Mouse (Mus musculus) stomach, embryonic 15.5 days (tissue): ENCODE measurements around the gene Gbx1. TPM values are rescaled to one million over a fixed set of nuclear protein-coding genes. Genes with fewer than 3 reads are reported as not detected.
A peak's percentile ranks its signal among the peaks of the same experiment; 100 is the strongest.

Source experiments
- ATAC-seq: fragments of 200-750 bp; cut with Nextera tagmentation; 2 replicates; pipeline ENCODE4 v1.8.0; 2017; ENCODE audit warnings: low read depth, moderate number of reproducible peaks, moderate TSS enrichment; ENCODE audit not compliant: insufficient read depth, low FRiP score
- H3K27ac ChIP-seq: fragments of 300-500 bp; sonication (generic); 2 replicates; pipeline ENCODE4 v1.5.1; 2015; ENCODE audit warnings: mild to moderate bottlenecking, inconsistent platforms
- H3K27me3 ChIP-seq: fragments of 300-500 bp; sonication (generic); replicated peaks from 2 replicates; pipeline ENCODE4 v1.6.1; 2015; ENCODE audit warnings: inconsistent platforms
- H3K36me3 ChIP-seq: fragments of 300-500 bp; sonication (generic); 2 replicates; pipeline ENCODE4 v1.6.1; 2015; ENCODE audit warnings: inconsistent platforms
- H3K4me1 ChIP-seq: fragments of 300-500 bp; sonication (generic); 2 replicates; pipeline ENCODE4 v1.6.1; 2015; ENCODE audit warnings: inconsistent platforms
- H3K4me2 ChIP-seq: fragments of 300-500 bp; sonication (generic); 2 replicates; pipeline ENCODE4 v1.6.1; 2015; ENCODE audit warnings: mild to moderate bottlenecking, inconsistent platforms
- H3K4me3 ChIP-seq: fragments of 300-500 bp; sonication (generic); replicated peaks from 2 replicates; pipeline ENCODE4 v1.5.1; 2015; ENCODE audit warnings: inconsistent platforms
- H3K9ac ChIP-seq: fragments of 300-500 bp; sonication (generic); 2 replicates; pipeline ENCODE4 v1.6.1; 2015; ENCODE audit warnings: inconsistent platforms
- H3K9me3 ChIP-seq: fragments of 300-500 bp; sonication (generic); 2 replicates; pipeline ENCODE4 v1.6.1; 2016; ENCODE audit warnings: inconsistent platforms
- WGBS: fragments of 180-500 bp; shearing (Covaris S2); methylation state at CpG from one replicate; pipeline ENCODE4 v1.1.7; 2015; 5-methylcytosine and 5-hydroxymethylcytosine counted together
- polyA plus RNA-seq: library from polyadenylated mRNA; unstranded; fragments of >200 nt; fragmentation: Nextera tagmentation; extraction: Ambion mirVana; gene quantifications from 2 replicates; pipeline ENCODE4 v1.2.1, GENCODE M21; 2015

The Gbx1 gene
- polyA plus RNA-seq, 1 experiment from 2014 or later = 0.04 TPM

DNA sequence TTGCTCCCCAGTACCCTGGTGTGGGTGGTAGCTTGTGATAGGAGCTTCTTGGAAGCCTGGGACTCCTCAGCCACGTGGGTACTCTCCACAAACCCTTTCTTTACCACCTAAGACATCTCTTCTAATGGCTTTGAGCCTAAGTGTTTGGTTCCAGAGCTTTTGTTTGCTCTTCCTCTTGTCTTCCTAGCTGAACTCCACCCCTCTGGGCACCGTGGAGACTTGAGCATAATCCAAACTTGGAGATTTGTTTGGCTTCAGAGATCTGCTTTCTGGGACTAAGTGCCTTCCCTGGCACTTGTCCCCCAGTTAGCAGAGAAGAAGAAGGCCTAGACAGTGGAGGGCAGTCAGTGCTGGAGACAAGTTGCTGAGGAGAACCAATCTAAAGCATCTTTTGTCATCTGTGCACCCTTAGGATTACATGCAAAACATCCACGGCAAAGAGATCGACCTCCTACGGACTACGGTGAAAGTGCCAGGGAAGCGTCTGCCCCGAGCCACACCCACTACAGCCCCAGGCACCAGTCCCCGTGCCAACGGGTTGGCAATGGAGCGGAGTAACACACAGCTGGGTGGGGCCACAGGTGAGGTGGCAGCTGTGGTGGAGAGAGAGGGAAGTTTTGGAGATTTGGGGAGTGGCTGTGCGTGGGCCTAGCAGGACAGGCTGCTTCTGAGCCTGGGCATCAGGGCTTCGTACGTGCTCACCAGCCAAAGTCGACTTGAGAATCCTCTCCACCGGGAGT is 34.3 kb downstream of the Gbx1 start:
- Histone ChIP-seq H3K4me2 (no peak overlapping the region), H3K36me3 (peaks cover 57% of the 10 kb centered on the region), H3K9ac (no peak overlapping the region), H3K4me1 (no peaks in the 10 kb centered on the region), H3K4me3 (no peak overlapping the region), H3K27ac (no peak overlapping the region), H3K9me3 (no peaks in the 10 kb centered on the region), H3K27me3 (no peaks in the 10 kb centered on the region)
- WGBS = 84% methylated on average over 16 of the region's 16 CpGs
- no peak for ATAC-seq

DNA sequence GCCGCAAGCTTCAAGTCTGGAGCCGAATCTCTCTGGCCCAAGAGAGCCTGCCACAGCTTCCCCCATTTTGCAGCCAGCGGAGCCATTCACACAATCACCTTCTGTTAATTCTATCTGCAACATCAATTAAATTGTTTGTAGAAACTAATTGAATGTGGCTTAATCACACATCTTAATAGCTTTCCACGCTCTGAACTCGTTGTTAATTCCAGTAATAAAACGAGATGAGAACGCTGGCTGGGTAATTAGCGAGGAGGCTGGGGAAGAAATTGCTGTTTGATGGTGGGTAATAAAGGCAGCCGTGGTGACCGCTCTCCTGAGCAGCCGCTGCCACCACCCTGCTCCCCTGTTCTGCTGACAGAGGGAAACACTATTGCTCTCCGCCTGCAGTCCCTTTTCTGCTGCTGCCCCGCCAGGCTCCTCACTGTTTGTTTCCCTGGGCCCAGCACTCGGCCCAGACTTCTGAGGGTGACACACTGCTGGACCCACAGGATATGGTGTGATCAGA is 36.5 kb downstream of the Gbx1 start:
- H3K4me1 ChIP-seq = 0 out of 2 replicates have a peak, but pooled peaks cover 2% of the 10 kb centered on the region
- no peak overlapping the region for H3K4me2 ChIP-seq
- H3K27me3 ChIP-seq = no peaks in the 10 kb centered on the region
- H3K9ac ChIP-seq = no peak overlapping the region
- H3K4me3 ChIP-seq = no peak overlapping the region
- WGBS = 74% methylated on average over 14 of the region's 14 CpGs
- no peaks in the 10 kb centered on the region for H3K9me3 ChIP-seq
- H3K36me3 ChIP-seq = peaks cover 57% of the 10 kb centered on the region
- no peak for ATAC-seq
- H3K27ac ChIP-seq = no peak overlapping the region

- Histone ChIP-seq H3K9me3 (no peaks in the 10 kb centered on the region), H3K4me3 (no peak overlapping the region), H3K36me3 (peaks cover 55% of the 10 kb centered on the region), H3K9ac (no peak overlapping the region), H3K4me1 (peaks cover 14% of the 10 kb centered on the region; the same call in 1 of the 2 replicates), H3K27me3 (no peaks in the 10 kb centered on the region), H3K4me2 (no peak overlapping the region), H3K27ac (no peak overlapping the region)
- 95% methylated on average over 5 of the region's 5 CpGs for WGBS
- no peak for ATAC-seq
Observed at GRCm38 (mm10) chr5:24486738-24487137, 40.3 kb downstream of the Gbx1 start.

- H3K4me2 ChIP-seq = no peak overlapping the region
- H3K4me3 ChIP-seq = no peak overlapping the region
- no peaks in the 10 kb centered on the region for H3K27me3 ChIP-seq
- no peak overlapping the region for H3K9ac ChIP-seq
- under 1% methylated on average over 8 of the region's 8 CpGs for WGBS
- H3K27ac ChIP-seq = no peak overlapping the region
- H3K9me3 ChIP-seq = no peaks in the 10 kb centered on the region
- peaks cover 16% of the 10 kb centered on the region; the same call in 1 of the 2 replicates for H3K4me1 ChIP-seq
- no peak for ATAC-seq
- peaks cover 55% of the 10 kb centered on the region for H3K36me3 ChIP-seq
Observed at GRCm38 (mm10) chr5:24486097-24486496, 40.9 kb downstream of the Gbx1 start.

DNA sequence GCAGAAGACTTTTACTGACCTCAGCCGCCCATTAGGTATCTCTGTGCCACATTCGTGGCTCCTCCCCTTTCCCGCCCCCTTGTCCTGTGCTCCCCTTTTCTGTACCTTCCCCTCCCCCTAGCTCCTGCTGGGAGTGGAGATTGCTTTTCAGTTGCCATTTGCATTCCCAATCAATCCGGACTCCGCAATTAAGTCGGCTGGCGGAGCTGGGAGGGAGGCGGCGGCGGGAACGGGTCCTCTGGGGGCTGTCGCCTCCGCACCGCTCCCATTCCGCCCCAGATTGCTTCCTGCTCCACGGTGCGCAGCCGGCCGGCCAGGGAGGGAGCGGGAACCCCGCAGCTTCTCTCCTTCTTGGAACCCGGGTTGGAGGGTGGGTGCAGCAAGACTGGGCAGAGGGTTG is 42.0 kb downstream of the Gbx1 start:
- Histone ChIP-seq H3K4me3 (no peak overlapping the region), H3K4me2 (no peak overlapping the region)
- 54% methylated on average over 22 of the region's 22 CpGs for WGBS

DNA sequence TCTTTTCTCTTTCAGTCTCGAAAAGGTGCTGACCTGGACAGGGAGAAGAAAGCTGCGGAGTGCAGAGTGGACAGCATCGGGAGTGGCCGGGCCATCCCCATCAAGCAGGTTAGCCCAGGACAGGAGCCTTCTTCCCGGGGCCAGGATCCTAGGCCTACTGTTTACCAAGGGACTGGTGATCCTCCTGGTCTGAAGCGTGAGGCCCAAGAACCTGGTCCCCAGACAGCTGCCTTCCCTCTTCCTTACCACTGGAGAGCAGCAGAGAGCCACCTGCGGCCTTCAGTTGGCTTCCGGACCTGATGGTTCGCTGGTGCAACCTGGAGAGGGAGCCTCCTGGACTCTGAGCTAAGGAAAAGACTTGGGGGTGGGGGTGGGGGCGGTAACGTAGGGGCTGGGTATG is 43.7 kb downstream of the Gbx1 start:
- Histone ChIP-seq H3K4me2 (peak overlapping the region; percentile 2; the same call in 1 of the 2 replicates), H3K4me3 (no peak overlapping the region), H3K4me1 (peaks cover 16% of the 10 kb centered on the region; the same call in 1 of the 2 replicates), H3K9me3 (no peaks in the 10 kb centered on the region), H3K9ac (no peak overlapping the region), H3K27ac (peak overlapping the region; percentile 32; the same call in 1 of the 2 replicates), H3K27me3 (no peaks in the 10 kb centered on the region), H3K36me3 (peaks cover 62% of the 10 kb centered on the region)
- ATAC-seq = peak; percentile 37; the same call in 1 of the 2 replicates
- 26% methylated on average over 11 of the region's 11 CpGs for WGBS

More for the DNA sequence above, 42.0 kb downstream of the Gbx1 start:
- no peak overlapping the region for H3K9ac ChIP-seq
- H3K27me3 ChIP-seq = no peaks in the 10 kb centered on the region
- peaks cover 16% of the 10 kb centered on the region; the same call in 1 of the 2 replicates for H3K4me1 ChIP-seq
- no peak for ATAC-seq
- H3K9me3 ChIP-seq = no peaks in the 10 kb centered on the region
- H3K27ac ChIP-seq = no peak overlapping the region
- H3K36me3 ChIP-seq = peaks cover 60% of the 10 kb centered on the region

- Histone ChIP-seq H3K27me3 (no peaks in the 10 kb centered on the region), H3K9me3 (no peaks in the 10 kb centered on the region), H3K9ac (no peak overlapping the region), H3K4me2 (peak overlapping the region; percentile 2; the same call in 1 of the 2 replicates), H3K27ac (peak overlapping the region; percentile 32; the same call in 1 of the 2 replicates), H3K36me3 (peaks cover 61% of the 10 kb centered on the region), H3K4me3 (no peak overlapping the region), H3K4me1 (peaks cover 16% of the 10 kb centered on the region; the same call in 1 of the 2 replicates)
- peak; percentile 28; the same call in 1 of the 2 replicates for ATAC-seq
- 54% methylated on average over 41 of the region's 41 CpGs for WGBS
Observed at GRCm38 (mm10) chr5:24482247-24483079, 44.5 kb downstream of the Gbx1 start.

DNA sequence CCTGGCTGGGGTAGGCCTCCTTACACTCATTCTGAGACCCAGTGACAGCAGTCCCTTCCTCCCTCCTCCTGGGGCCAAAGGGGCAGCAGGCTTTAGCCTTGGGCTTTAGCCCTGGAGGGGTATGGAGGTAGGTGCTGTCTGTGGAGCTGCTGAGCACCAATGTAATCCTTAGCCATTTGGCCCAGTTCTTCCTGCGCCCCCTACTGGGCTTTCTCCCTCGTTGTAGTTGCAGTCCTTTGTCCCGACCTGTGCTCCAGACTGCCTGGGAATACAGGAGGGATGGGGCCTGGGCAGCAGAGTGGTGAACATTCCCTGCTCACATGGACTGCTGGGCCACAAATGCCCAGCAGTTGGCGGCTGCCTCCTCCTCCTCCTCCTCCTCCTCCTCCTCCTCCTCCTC is 45.4 kb downstream of the Gbx1 start:
- no peak overlapping the region for H3K4me2 ChIP-seq
- 24% methylated on average over 4 of the region's 4 CpGs for WGBS
- H3K9ac ChIP-seq = no peak overlapping the region
- H3K27ac ChIP-seq = no peak overlapping the region
- no peaks in the 10 kb centered on the region for H3K9me3 ChIP-seq
- no peak overlapping the region for H3K4me3 ChIP-seq
- ATAC-seq = 0 out of 2 replicates have a peak, but pooled peaks have one; percentile 34
- H3K27me3 ChIP-seq = no peaks in the 10 kb centered on the region
- peaks cover 16% of the 10 kb centered on the region; the same call in 1 of the 2 replicates for H3K4me1 ChIP-seq
- H3K36me3 ChIP-seq = peaks cover 58% of the 10 kb centered on the region

DNA sequence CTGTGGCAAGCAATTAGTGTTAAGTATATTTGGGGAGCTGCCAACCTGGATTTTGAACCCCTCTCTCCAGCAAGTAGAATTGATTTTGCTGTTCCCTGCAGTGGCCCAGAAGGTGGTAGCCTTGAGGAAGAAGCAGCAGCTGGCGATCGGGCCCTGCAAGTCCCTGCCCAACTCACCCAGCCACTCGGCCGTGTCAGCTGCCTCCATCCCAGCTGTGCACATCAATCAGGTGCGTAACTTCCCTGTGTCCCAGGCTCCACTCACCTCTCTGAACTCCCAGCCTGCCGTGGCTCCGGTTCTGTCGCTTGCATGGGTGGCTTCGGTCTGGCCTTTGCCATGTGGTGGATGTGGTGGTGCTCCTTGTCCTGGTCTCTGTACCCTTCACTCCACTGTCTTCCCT is 49.1 kb downstream of the Gbx1 start:
- H3K9ac ChIP-seq = no peak overlapping the region
- H3K27ac ChIP-seq = no peak overlapping the region
- peaks cover 31% of the 10 kb centered on the region for H3K4me1 ChIP-seq
- H3K4me3 ChIP-seq = no peak overlapping the region
- H3K36me3 ChIP-seq = peaks cover 43% of the 10 kb centered on the region
- no peaks in the 10 kb centered on the region for H3K27me3 ChIP-seq
- ATAC-seq = no peak
- WGBS = 89% methylated on average over 9 of the region's 9 CpGs
- H3K4me2 ChIP-seq = no peak overlapping the region
- H3K9me3 ChIP-seq = no peaks in the 10 kb centered on the region

DNA sequence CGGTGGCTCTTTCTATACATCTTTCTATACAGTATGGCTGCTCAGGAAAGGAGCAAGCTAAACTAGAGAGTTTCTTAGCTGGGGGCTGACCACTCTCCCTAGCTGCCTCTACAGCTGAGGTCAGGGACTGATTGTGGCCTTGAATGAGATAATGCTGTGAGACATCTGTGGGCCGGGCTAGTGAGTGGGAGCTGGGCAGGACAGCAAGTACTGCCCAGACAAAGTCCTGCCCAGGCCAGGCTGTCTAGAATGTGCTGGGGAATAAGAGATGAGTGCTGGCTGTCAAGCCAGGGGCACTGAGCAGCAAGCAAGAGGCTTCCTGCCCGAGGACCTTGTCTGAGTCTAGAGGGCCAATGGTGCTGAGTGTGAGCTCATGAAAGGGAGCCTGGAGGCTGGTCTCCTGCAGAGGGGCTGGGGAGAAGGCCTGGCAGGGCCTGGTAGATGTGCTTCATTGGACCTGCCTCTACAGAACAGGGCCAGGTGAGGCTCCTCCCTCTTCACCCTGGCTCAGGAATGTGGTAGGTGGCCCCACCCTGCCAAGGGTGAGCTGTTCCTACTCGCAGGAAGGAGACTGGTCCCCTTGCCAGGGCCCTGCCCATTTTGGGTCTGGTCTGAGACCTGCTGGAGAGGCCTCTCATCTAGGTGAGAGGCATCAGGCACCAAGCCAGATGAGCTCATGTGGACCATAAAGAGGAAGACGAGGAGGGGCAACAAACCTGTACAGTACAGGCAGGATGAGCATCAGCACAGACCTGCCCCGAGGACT is 51.3 kb downstream of the Gbx1 start:
- peak overlapping the region; percentile 47 for H3K4me3 ChIP-seq
- peaks cover 28% of the 10 kb centered on the region for H3K36me3 ChIP-seq
- 0 out of 2 replicates have a peak overlapping the region, but pooled peaks have one; percentile 33 for H3K27ac ChIP-seq
- H3K9ac ChIP-seq = 0 out of 2 replicates have a peak overlapping the region, but pooled peaks have one; percentile 1
- peak; percentile 54 for ATAC-seq
- H3K4me2 ChIP-seq = peak overlapping the region; percentile 61
- H3K27me3 ChIP-seq = no peaks in the 10 kb centered on the region
- no peaks in the 10 kb centered on the region for H3K9me3 ChIP-seq
- 59% methylated on average over 6 of the region's 6 CpGs for WGBS
- H3K4me1 ChIP-seq = peaks cover 31% of the 10 kb centered on the region

DNA sequence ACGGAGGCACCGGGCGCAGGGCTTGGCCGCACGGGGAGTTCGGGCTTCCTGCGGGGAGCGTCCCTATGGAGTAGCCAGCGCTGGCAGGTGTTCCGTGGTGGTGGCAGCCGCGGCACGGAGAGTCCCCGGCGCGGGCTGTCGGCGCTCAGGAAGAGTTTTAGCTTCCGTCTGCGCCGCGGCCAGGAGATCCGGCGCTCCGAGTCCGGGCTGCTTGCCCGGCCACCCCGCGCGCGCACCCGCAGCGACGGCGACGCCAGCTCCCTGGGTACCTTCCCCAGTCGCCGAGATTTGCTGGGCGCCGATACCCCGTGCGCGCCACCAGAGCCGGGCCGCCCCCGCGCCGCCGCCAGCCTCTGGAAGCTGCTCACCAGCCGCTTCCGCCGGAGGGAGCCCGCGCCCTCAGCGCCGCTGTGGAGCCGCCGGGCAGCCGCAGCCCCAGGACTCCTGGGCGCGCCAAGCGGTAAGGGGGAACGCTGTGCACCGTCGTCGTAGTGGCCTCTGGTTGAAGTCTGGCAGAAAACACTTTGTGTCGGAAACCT is 52.2 kb downstream of the Gbx1 start:
- ATAC-seq = no peak
- Histone ChIP-seq H3K9ac (peak overlapping the region; percentile 1; the same call in 1 of the 2 replicates), H3K36me3 (peaks cover 20% of the 10 kb centered on the region), H3K27ac (peak overlapping the region; percentile 33), H3K4me1 (peaks cover 31% of the 10 kb centered on the region), H3K4me3 (peak overlapping the region; percentile 47), H3K9me3 (no peaks in the 10 kb centered on the region), H3K27me3 (no peaks in the 10 kb centered on the region), H3K4me2 (peak overlapping the region; percentile 61)
- WGBS = 4% methylated on average over 66 of the region's 67 CpGs
